Mouse (Mus musculus): ENCODE results near the gene Morn2. TPM values are rescaled to one million over a fixed set of nuclear protein-coding genes. Genes with fewer than 3 reads are reported as not detected.

Morn2 gene
- total RNA-seq, 2 experiments from 2014 or later = 7.6 to 11.0 TPM

- intact Hi-C loops (cut with DNase I) = no loop called here
Measured at GRCm38 (mm10) chr17:80326431-80326830, 36.4 kb downstream of the Morn2 start.

GRCm38 (mm10) chr17:80332386-80332785 lies 42.4 kb downstream of the Morn2 start:
- intact Hi-C loops (cut with DNase I) = no loop called here
- Histone ChIP-seq H3K27ac (no peak overlapping the region), H3K4me3 (no peak overlapping the region)
- TF ChIP-seq CTCF (IDR thresholded peaks at IDR 0.05) = peak; percentile 22; the same call in 1 of the 2 replicates
- DNase-seq = no peak

More at GRCm38 (mm10) chr17:80326431-80326830, 36.4 kb downstream of the Morn2 start:
- H3K27ac ChIP-seq = no peak overlapping the region
- no peak for DNase-seq
- no peak overlapping the region for H3K4me3 ChIP-seq
- TF ChIP-seq CTCF (IDR thresholded peaks at IDR 0.05) = no peak

- Histone ChIP-seq H3K27ac (no peak overlapping the region), H3K4me3 (no peak overlapping the region)
- intact Hi-C loops (cut with DNase I) = no loop called here
- no peak for DNase-seq
- TF ChIP-seq CTCF (IDR thresholded peaks at IDR 0.05) = peak; percentile 26; the same call in 1 of the 2 replicates
Measured at GRCm38 (mm10) chr17:80345277-80345676, 55.3 kb downstream of the Morn2 start.

- H3K27ac ChIP-seq = no peak overlapping the region
- intact Hi-C loops (cut with DNase I) = no loop called here
- no peak for DNase-seq
Measured at GRCm38 (mm10) chr17:80346591-80347125, 56.7 kb downstream of the Morn2 start.

More at GRCm38 (mm10) chr17:80346591-80347125, 56.7 kb downstream of the Morn2 start:
- H3K4me3 ChIP-seq = no peak overlapping the region
- no peak for TF ChIP-seq CTCF (IDR thresholded peaks at IDR 0.05)

Other genes with a start within 250 kb of the Morn2 start
- 10 to 100 TPM; 16.4 to 18.7 TPM for gene Hnrnpll, start 227.9 kb upstream of the Morn2 start, total RNA-seq (2021)
- 1 to 10 TPM; 2.3 to 2.6 TPM for gene Galm, start 162.7 kb upstream of the Morn2 start, total RNA-seq (2021)
- gene Srsf7, start 82.9 kb upstream of the Morn2 start, total RNA-seq (2021) = 10 to 100 TPM; 29.3 to 32.9 TPM
- not detected for gene Ttc39d, start 82.7 kb upstream of the Morn2 start, total RNA-seq (2021)
- 1 to 10 TPM; 6.0 to 7.4 TPM for gene Gemin6, start 65.8 kb upstream of the Morn2 start, total RNA-seq (2021)
- 1 to 10 TPM; 7.9 to 8.1 TPM for gene Dhx57, start 273 bp downstream of the Morn2 start, total RNA-seq (2021)
- not detected for gene Arhgef33, start 17.2 kb downstream of the Morn2 start, total RNA-seq (2021)
- gene Gm10190, start 83.3 kb downstream of the Morn2 start, total RNA-seq (2021) = not detected
- 10 to 100 TPM; 14.1 to 18.2 TPM for gene Sos1, start 190.2 kb downstream of the Morn2 start, total RNA-seq (2021)